Mouse (Mus musculus) T-cell, adult 2 months (primary cell): ENCODE results near the gene Dynlt1f.
"Not testable (repeated sequence)": the region's sequence is repeated elsewhere in the genome, so short reads cannot be mapped to it uniquely, and the experiment has no call there.

Source experiments
- DNase-seq: peaks from one replicate; pipeline ENCODE4 v3.0.0; 2022; ENCODE audit warnings: low spot score

Dynlt1f gene

DNA sequence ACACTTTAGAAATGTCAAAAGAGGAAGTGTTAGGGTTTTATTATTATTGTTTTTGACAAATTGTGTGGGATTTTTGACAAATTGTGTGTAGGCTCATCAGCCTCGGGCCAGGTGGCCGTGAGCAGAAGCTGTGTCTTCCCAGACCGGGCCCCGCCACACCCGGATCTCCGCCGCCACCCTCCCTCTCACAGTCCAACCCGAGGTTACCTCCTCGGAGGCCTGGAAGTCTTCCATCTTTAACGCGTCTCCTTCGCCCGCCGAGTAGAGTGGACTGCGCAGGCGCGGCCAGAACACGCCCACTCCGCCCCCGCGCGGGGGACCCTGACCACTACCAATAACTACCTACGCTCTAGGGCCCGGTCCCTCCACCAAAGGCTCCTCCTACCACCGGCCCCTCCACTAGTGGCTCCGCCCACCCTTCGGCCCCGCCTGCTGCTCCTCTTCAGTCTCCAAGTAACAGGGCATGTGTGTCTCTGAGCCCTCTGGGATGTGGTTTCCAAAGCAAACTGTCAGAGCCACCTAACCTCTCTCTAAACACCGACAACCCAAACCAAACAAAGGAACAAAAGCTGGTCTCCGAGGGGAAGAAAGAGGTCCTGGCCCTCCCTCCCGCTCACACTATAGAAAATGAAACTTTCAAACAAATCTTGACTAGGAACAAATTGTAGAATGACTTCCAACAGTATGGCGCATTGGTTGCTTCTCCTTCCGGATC is at the start of gene Dynlt1f:
Dynlt1f (minus strand) TSS at position 334 of the 715 bp plus-strand sequence.
- DNase-seq = peak; percentile 89

DNA sequence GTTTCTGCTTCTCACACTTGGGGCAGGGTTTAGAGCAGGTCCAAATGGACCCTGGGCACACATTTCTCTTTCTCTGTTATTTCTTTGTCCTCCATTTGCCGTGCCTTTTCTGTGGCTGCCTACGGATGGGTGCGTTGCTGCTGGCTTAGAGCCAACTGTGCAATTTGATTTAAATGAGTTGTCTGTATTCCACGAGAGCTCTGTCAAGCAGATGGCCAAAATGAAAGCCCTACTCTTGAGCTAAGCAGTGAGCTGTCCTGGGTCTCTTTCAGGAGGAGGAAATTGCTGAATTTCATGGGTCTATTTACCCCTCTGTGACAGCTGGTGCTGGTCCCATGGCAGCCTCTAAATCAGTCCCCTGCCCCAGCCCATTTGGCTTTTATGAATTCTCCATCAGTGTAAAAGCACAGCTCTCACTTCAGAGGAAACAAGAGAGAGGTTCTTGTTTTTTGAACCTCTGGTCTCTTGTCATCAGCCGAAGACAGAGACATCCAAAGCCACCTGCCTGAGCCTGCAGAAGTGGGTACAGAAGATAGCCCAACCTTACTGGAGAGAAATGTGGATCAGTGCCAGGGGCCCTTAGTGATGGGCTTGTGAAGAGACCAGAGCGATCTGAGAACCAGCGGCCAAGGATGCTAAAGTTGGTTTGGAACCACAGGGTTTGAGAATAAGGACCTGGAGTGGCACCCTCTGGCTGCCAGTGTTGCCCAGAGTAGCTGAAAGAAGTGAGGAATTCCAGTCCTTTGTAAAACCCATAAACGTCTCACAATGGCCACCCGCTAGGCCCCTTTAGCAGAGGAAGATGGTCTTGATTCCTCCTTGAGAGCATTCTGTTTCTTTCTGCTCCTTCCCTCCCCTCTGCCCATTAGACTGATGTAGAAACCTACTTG is 47.9 kb upstream of the Dynlt1f start:
- DNase-seq = not testable (repeated sequence)

DNA sequence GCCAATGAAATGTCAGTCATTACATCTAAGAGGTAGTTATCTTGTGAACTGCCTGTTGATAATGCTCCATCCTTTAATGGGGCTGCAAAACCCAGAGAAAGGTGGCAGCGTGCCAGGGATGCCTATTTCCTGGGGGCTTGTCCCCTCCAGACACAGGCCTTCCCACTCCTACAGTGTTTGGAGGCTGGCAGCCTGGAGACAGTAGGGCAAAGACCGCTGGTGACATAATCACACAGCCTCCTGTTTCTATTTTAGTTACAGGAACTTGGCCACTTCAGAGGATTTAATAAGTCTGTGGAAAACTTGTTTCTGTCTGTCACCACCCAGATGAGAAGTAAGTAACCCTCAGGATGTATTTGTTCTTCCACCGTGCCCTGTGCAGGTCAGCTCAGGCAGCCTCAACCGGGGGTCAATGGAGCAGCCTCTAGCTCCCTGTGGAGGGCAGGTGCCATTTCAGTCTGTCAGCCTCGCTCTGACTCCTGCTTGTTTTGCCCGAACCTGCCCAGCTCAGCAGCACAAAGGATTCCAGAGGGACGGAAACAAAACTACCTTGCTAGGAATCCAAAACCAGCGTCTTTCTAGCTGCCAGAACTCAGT is 47.0 kb upstream of the Dynlt1f start:
- not testable (repeated sequence) for DNase-seq

GRCm38 (mm10) chr17:6700077-6700476 is 44.4 kb upstream of the Dynlt1f start:
- DNase-seq = not testable (repeated sequence)

- not testable (repeated sequence) for DNase-seq
These were observed 43.8 kb upstream of the Dynlt1f start for GRCm38 (mm10) chr17:6699502-6699901.

GRCm38 (mm10) chr17:6697224-6697775 is 41.6 kb upstream of the Dynlt1f start:
- peak; percentile 58 for DNase-seq

DNA sequence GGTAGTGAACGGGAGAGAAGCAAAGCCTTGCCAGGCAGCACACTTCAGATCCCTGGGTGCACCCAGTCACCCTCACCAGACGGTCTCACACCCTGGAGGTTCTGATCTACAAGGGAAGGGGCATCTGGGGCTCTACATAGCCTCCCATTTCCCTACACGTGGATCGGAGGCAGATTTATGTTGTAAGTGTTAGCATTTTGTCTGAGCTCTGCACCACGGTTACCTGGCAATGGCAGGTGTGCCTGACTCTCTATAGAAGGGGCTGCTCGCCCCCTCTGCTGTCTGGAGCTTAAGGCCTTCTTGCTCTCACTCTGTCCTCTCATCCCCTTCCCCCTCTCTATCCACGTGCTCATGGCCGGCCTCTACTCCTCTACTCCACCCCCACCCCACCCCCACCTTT is 40.8 kb upstream of the Dynlt1f start:
- DNase-seq = not testable (repeated sequence)

GRCm38 (mm10) chr17:6695712-6696111 is 40.0 kb upstream of the Dynlt1f start:
- not testable (repeated sequence) for DNase-seq

DNA sequence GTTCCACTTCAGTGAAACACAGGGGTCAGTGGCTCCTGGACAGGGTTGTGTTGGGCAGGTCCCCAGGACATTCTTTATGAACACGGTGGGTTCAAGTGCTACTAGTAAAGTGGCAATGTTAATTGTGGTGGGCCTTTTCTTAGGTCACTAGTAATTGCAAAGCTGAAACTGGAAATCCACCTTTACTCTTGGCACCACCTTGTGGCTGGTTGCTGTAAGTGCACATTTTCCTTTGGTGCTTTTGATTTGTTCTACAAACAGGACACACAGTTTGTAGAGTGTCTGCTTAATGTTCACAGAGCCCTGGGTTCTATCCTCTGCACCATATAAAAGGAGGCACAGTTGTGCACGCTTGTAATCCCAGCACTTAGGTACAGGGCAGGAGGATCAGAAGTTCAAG is 35.9 kb upstream of the Dynlt1f start:
- DNase-seq = peak; percentile 84

DNA sequence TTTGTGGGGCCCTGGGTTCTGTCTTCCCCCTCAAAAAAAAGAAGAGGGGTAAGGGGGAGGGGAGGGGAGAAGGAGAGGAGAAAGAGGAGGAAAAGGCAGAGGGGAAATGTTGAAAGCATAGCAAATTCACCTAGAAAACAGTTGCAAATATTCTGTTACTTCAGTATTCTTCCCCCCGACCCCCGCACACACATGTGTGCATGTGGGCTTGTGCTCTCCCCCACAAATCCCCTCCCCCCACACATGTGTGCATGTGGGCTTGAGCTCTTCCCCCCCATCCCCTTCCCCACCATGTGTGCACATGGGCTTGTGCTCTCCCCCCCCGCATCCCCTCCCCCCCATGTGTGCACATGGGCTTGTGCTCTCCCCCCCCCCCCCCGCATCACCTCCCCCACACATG is 33.6 kb upstream of the Dynlt1f start:
- not testable (repeated sequence) for DNase-seq

- DNase-seq = not testable (repeated sequence)
These were observed 30.7 kb upstream of the Dynlt1f start for GRCm38 (mm10) chr17:6686299-6686971.

DNA sequence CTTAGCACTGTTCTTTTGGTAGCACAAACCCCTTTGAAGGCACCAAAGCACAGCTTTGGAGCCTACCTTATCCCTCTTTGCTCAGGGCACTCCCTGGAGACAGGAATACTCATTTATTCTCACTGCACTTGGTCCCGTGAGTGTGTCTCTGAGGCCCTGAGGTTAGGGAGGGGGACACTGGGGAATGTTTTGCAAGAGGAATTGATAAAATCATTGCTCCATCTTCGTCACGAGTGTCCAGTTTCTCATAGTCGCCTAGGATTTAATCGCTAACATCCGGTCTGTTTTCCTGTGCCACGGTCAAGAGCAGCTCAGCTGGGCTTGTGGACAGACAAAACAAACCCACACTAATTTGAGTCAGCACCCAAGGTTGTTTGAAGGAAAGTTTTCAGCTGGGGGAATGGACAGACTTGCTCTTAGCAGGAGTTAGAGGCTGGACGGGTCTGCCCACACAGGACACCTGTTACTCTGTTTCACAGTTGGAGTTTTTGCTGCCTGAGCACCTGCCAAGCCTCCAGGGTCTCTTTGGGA is 29.7 kb upstream of the Dynlt1f start:
- DNase-seq = not testable (repeated sequence)

GRCm38 (mm10) chr17:6684464-6685287 is 29.0 kb upstream of the Dynlt1f start:
- DNase-seq = not testable (repeated sequence)

GRCm38 (mm10) chr17:6683702-6684101 is 28.0 kb upstream of the Dynlt1f start:
- DNase-seq = not testable (repeated sequence)

DNA sequence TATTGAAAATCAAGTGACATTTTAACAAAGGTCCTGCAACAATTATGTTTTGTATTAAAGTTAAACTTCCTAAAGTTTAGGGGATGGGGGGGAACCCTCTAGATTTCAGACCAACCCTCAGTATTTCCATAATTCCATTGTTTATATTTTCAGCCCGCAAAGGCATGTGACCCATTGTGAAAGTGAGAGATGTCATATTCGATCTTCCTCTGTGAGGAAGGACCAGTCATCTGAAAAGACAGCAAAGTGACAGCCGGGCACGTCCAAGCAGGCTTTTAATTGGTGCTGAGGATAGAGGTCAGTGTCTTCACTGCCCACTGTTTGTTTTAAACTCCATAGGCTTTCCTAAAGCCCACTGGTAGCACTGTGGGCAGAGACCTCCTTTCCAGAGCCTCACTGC is 26.0 kb upstream of the Dynlt1f start:
- DNase-seq = not testable (repeated sequence)

DNA sequence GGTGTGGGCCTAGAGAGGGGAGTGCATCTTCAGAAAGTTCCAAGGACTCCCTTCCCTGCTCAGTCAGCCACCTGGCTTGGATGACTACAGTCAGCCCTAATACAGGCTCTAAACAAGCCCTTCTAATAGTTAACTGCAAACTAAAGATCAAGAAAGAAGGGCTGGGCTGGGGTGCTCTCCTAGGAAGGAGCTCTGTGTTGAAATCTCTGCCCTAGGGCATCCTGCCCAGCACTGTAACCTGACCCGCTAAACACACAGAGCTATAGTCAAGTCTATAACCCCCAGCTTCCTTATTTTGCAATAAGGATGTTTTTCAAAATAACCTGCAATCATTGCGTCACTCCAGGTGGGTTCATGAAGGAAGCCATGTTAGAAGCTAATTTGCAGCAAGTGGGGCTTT is 22.4 kb upstream of the Dynlt1f start:
- not testable (repeated sequence) for DNase-seq

- not testable (repeated sequence) for DNase-seq
These were observed 18.6 kb upstream of the Dynlt1f start for GRCm38 (mm10) chr17:6674297-6674696.

DNA sequence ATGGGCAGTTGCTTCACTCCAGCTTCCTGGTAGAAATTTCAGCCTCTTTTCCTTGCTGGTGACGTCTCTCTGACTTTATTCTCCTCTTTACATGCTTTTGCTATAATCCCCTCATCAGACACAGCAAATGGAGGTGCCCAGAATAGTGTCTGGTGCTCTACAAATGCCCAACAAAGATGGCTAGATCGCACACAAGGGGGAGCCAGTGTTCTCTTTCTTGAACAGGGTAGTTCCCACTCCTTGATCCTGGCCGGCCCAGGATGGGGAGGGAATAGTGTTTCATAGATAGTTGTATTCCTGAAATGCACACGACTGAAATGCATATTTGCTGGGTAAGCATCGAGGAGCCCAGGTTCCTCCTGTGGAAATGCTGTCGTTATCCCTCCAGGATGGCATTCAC is 12.8 kb upstream of the Dynlt1f start:
- DNase-seq = not testable (repeated sequence)

- not testable (repeated sequence) for DNase-seq
These were observed 9.7 kb upstream of the Dynlt1f start for GRCm38 (mm10) chr17:6665389-6665788.

DNA sequence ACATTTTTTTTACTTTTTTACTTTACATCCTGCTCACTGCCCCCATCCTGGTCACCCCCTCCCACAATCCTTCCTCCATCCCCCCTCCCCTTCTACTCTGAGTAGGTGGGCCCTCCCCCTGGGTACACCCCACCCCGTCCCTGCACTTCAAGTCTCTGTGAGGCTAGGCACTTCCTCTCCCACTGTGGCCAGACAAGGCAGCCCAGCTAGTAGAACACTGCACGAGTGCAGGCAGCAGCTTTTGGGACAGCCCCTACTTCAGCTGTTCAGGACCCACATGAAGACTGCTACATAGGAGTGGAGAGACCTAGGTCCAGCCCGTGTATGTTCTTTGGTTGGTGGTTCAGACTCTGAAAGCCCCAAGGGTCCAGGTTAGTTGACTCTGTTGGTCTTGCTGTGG is 7.1 kb upstream of the Dynlt1f start:
- DNase-seq = not testable (repeated sequence)
